Mouse (Mus musculus): ENCODE results near the gene Slc2a3. TPM values are rescaled to one million over a fixed set of nuclear protein-coding genes. Genes with fewer than 3 reads are reported as not detected.
"Not testable (repeated sequence)": the region's sequence is repeated elsewhere in the genome, so short reads cannot be mapped to it uniquely, and the experiment has no call there.

The Slc2a3 gene
- polyA plus RNA-seq, 2 experiments, result 46.5 to 71.6 TPM

- Histone ChIP-seq H3K4me2 (replicated peaks; ENCODE audit: low read depth, low read length, severe bottlenecking) (no peak overlapping the region), H3K4me3 (replicated peaks; ENCODE audit: low read length) (no peak overlapping the region), H3K36me3 (ENCODE audit: control insufficient read depth, insufficient read depth, low read length) (no peaks in the 10 kb centered on the region), H3K27me3 (ENCODE audit: control insufficient read depth, insufficient read depth, low read length) (no peaks in the 10 kb centered on the region), H3K4me1 (ENCODE audit: control insufficient read depth, insufficient read depth, low read length) (no peaks in the 10 kb centered on the region), H3K9ac (ENCODE audit: low read depth, low read length, severe bottlenecking) (no peak overlapping the region), H3K9me3 (ENCODE audit: control insufficient read depth, low read length) (no peaks in the 10 kb centered on the region), H3K27ac (replicated peaks; ENCODE audit: low read depth, low read length) (no peak overlapping the region)
- ATAC-seq (ENCODE audit: low FRiP score, low read depth), result no peak
- no peak for DNase-seq (ENCODE audit: low spot score)
- TF ChIP-seq POLR2A (IDR thresholded peaks at IDR 0.05; ENCODE audit: borderline replicate concordance, extremely low read depth, insufficient read depth, insufficient read length), result no peak
- 94% methylated on average over 1 of the region's 1 CpGs for WGBS
Observed at GRCm38 (mm10) chr6:122774345-122774744, 27.1 kb downstream of the Slc2a3 start.

GRCm38 (mm10) chr6:122772701-122773100 lies 28.7 kb downstream of the Slc2a3 start:
- TF ChIP-seq POLR2A (IDR thresholded peaks at IDR 0.05; ENCODE audit: borderline replicate concordance, extremely low read depth, insufficient read depth, insufficient read length), result no peak
- 34% methylated on average over 6 of the region's 6 CpGs for WGBS
- no peak overlapping the region for H3K4me2 ChIP-seq (replicated peaks; ENCODE audit: low read depth, low read length, severe bottlenecking)

GRCm38 (mm10) chr6:122770760-122771315 lies 30.6 kb downstream of the Slc2a3 start:
- ATAC-seq (ENCODE audit: low FRiP score, low read depth) (no peak), DNase-seq (ENCODE audit: low spot score) (no peak)
- Histone ChIP-seq H3K27me3 (ENCODE audit: control insufficient read depth, insufficient read depth, low read length) (no peaks in the 10 kb centered on the region), H3K36me3 (ENCODE audit: control insufficient read depth, insufficient read depth, low read length) (no peaks in the 10 kb centered on the region), H3K4me1 (ENCODE audit: control insufficient read depth, insufficient read depth, low read length) (peaks cover 6% of the 10 kb centered on the region), H3K4me2 (replicated peaks; ENCODE audit: low read depth, low read length, severe bottlenecking) (no peak overlapping the region), H3K9me3 (ENCODE audit: control insufficient read depth, low read length) (no peaks in the 10 kb centered on the region), H3K4me3 (replicated peaks; ENCODE audit: low read length) (no peak overlapping the region), H3K27ac (replicated peaks; ENCODE audit: low read depth, low read length) (no peak overlapping the region), H3K9ac (ENCODE audit: low read depth, low read length, severe bottlenecking) (no peak overlapping the region)
- WGBS, result 86% methylated on average over 11 of the region's 11 CpGs
- TF ChIP-seq POLR2A (IDR thresholded peaks at IDR 0.05; ENCODE audit: borderline replicate concordance, extremely low read depth, insufficient read depth, insufficient read length), result no peak

More at GRCm38 (mm10) chr6:122772701-122773100, 28.7 kb downstream of the Slc2a3 start:
- no peaks in the 10 kb centered on the region for H3K4me1 ChIP-seq (ENCODE audit: control insufficient read depth, insufficient read depth, low read length)
- no peak overlapping the region for H3K9ac ChIP-seq (ENCODE audit: low read depth, low read length, severe bottlenecking)
- H3K9me3 ChIP-seq (ENCODE audit: control insufficient read depth, low read length), result no peaks in the 10 kb centered on the region
- H3K4me3 ChIP-seq (replicated peaks; ENCODE audit: low read length), result no peak overlapping the region
- no peaks in the 10 kb centered on the region for H3K36me3 ChIP-seq (ENCODE audit: control insufficient read depth, insufficient read depth, low read length)
- no peak overlapping the region for H3K27ac ChIP-seq (replicated peaks; ENCODE audit: low read depth, low read length)
- no peaks in the 10 kb centered on the region for H3K27me3 ChIP-seq (ENCODE audit: control insufficient read depth, insufficient read depth, low read length)
- DNase-seq (ENCODE audit: low spot score), result no peak
- ATAC-seq (ENCODE audit: low FRiP score, low read depth), result no peak

GRCm38 (mm10) chr6:122769771-122770759 lies 31.4 kb downstream of the Slc2a3 start:
- no peak overlapping the region for H3K4me3 ChIP-seq (replicated peaks; ENCODE audit: low read length)
- TF ChIP-seq POLR2A (IDR thresholded peaks at IDR 0.05; ENCODE audit: borderline replicate concordance, extremely low read depth, insufficient read depth, insufficient read length), result no peak

GRCm38 (mm10) chr6:122768256-122768655 lies 33.2 kb downstream of the Slc2a3 start:
- no peaks in the 10 kb centered on the region for H3K27me3 ChIP-seq (ENCODE audit: control insufficient read depth, insufficient read depth, low read length)
- no peak for ATAC-seq (ENCODE audit: low FRiP score, low read depth)

More at GRCm38 (mm10) chr6:122769771-122770759, 31.4 kb downstream of the Slc2a3 start:
- no peak overlapping the region for H3K4me2 ChIP-seq (replicated peaks; ENCODE audit: low read depth, low read length, severe bottlenecking)
- 72% methylated on average over 10 of the region's 10 CpGs for WGBS
- no peak overlapping the region for H3K27ac ChIP-seq (replicated peaks; ENCODE audit: low read depth, low read length)
- H3K27me3 ChIP-seq (ENCODE audit: control insufficient read depth, insufficient read depth, low read length), result no peaks in the 10 kb centered on the region
- H3K9ac ChIP-seq (ENCODE audit: low read depth, low read length, severe bottlenecking), result no peak overlapping the region
- no peak for ATAC-seq (ENCODE audit: low FRiP score, low read depth)
- H3K4me1 ChIP-seq (ENCODE audit: control insufficient read depth, insufficient read depth, low read length), result peaks cover 13% of the 10 kb centered on the region
- no peaks in the 10 kb centered on the region for H3K36me3 ChIP-seq (ENCODE audit: control insufficient read depth, insufficient read depth, low read length)
- no peaks in the 10 kb centered on the region for H3K9me3 ChIP-seq (ENCODE audit: control insufficient read depth, low read length)
- DNase-seq (ENCODE audit: low spot score), result no peak

GRCm38 (mm10) chr6:122767012-122767411 lies 34.4 kb downstream of the Slc2a3 start:
- WGBS, result 54% methylated on average over 3 of the region's 3 CpGs
- not testable (repeated sequence) for H3K9ac ChIP-seq (ENCODE audit: low read depth, low read length, severe bottlenecking)

More at GRCm38 (mm10) chr6:122768256-122768655, 33.2 kb downstream of the Slc2a3 start:
- H3K4me3 ChIP-seq (replicated peaks; ENCODE audit: low read length), result no peak overlapping the region
- 70% methylated on average over 5 of the region's 5 CpGs for WGBS
- H3K4me2 ChIP-seq (replicated peaks; ENCODE audit: low read depth, low read length, severe bottlenecking), result no peak overlapping the region
- no peak overlapping the region for H3K9ac ChIP-seq (ENCODE audit: low read depth, low read length, severe bottlenecking)
- TF ChIP-seq POLR2A (IDR thresholded peaks at IDR 0.05; ENCODE audit: borderline replicate concordance, extremely low read depth, insufficient read depth, insufficient read length), result no peak
- no peaks in the 10 kb centered on the region for H3K9me3 ChIP-seq (ENCODE audit: control insufficient read depth, low read length)
- no peak for DNase-seq (ENCODE audit: low spot score)
- H3K4me1 ChIP-seq (ENCODE audit: control insufficient read depth, insufficient read depth, low read length), result peaks cover 22% of the 10 kb centered on the region
- no peak overlapping the region for H3K27ac ChIP-seq (replicated peaks; ENCODE audit: low read depth, low read length)
- no peaks in the 10 kb centered on the region for H3K36me3 ChIP-seq (ENCODE audit: control insufficient read depth, insufficient read depth, low read length)

More at GRCm38 (mm10) chr6:122767012-122767411, 34.4 kb downstream of the Slc2a3 start:
- H3K36me3 ChIP-seq (ENCODE audit: control insufficient read depth, insufficient read depth, low read length); H3K9me3 ChIP-seq (ENCODE audit: control insufficient read depth, low read length); H3K27me3 ChIP-seq (ENCODE audit: control insufficient read depth, insufficient read depth, low read length); DNase-seq (ENCODE audit: low spot score); H3K27ac ChIP-seq (replicated peaks; ENCODE audit: low read depth, low read length); ATAC-seq (ENCODE audit: low FRiP score, low read depth); H3K4me2 ChIP-seq (replicated peaks; ENCODE audit: low read depth, low read length, severe bottlenecking); H3K4me3 ChIP-seq (replicated peaks; ENCODE audit: low read length): not testable (repeated sequence)
- H3K4me1 ChIP-seq (ENCODE audit: control insufficient read depth, insufficient read depth, low read length), result peaks cover 23% of the 10 kb centered on the region
